Mouse (Mus musculus) layer of hippocampus, adult 18-20 months (tissue): ENCODE measurements at regions not wholly inside any gene's neighbourhood (a gene's known extent, or its start where the extent isn't known, plus 50 kb on each side); places are given as distances from the start of the nearest gene placed in this dataset.

Experiments used
- DNase-seq, 2 experiments: peaks; one replicate each; pipeline ENCODE4 v3.0.0; 2022; ENCODE audit warnings: low spot score in 2 of 2

GRCm38 (mm10) chr3:19368998-19369397 is 259.5 kb downstream of the 1700064H15Rik start:
- DNase-seq: no peak

- DNase-seq: no peak
Observed at GRCm38 (mm10) chr3:19367761-19368160, 260.7 kb downstream of the 1700064H15Rik start.
